Mouse (Mus musculus) small intestine, adult 2 months (tissue): ENCODE measurements around the gene Btnl6.
"Not testable (repeated sequence)": the region's sequence is repeated elsewhere in the genome, so short reads cannot be mapped to it uniquely, and the experiment has no call there.

Source experiments
- CTCF ChIP-seq: fragments of 200-500 bp; IDR thresholded peaks from 2 replicates; pipeline ENCODE4 v1.5.1; 2012; ENCODE audit warnings: low read depth, mild to moderate bottlenecking, control low read depth, inconsistent platforms, low read length, moderate library complexity, mixed read lengths; ENCODE audit not compliant: insufficient replicate concordance, insufficient read length; ENCODE audit errors: extremely low read depth
- POLR2A ChIP-seq: fragments of 200-500 bp; IDR thresholded peaks from 2 replicates; pipeline ENCODE4 v1.6.1; 2012; ENCODE audit warnings: low read depth, mild to moderate bottlenecking, control low read depth, inconsistent platforms, low read length, moderate library complexity

- TF ChIP-seq POLR2A, CTCF: not testable (repeated sequence)
Observed at GRCm38 (mm10) chr17:34511723-34512122, 5.4 kb downstream of the Btnl6 start.
